Mouse (Mus musculus) frontal cortex, postnatal 10 days (tissue): ENCODE results near the gene Itk.

Experiments used
- DNase-seq, 2 experiments: peaks; one replicate each; pipeline ENCODE4 v3.0.0; 2022; ENCODE audit warnings: low spot score in 2 of 2, mixed read lengths in 1 of 2

Itk gene

DNA sequence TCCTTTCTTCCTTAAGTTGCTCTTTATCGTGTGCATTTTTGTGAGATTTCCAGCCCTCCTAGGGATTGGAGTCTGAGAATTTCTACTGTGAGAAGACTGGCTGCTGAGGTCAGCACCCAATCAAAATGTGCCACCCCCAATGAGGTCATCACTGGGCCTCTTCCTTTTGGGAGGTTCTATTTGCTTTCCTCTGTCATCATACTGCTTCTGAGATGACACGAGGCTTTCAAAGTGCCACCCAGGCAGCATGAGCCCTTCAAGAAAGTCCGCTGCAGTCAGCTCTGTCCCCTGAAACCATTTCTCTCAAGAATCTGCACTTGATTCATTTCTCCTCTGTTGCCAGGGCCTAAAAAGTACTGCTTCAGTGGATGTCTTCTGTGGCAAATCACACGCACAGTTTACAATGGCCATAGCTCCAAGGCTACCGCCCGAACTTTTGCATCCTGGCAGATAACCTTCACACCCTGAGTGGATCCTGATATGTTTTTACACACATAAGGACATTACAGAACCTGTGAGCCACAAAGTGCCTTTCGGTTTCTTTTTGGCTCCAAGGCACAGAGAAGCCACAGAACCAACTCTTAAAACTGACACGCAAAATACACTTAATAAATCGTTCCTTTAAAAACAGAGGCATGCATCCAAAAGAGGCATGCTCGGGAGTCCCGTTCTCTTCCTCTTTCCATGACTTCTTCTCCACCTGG, 80.9 kb downstream of the Itk start:
- DNase-seq = no peak

DNA sequence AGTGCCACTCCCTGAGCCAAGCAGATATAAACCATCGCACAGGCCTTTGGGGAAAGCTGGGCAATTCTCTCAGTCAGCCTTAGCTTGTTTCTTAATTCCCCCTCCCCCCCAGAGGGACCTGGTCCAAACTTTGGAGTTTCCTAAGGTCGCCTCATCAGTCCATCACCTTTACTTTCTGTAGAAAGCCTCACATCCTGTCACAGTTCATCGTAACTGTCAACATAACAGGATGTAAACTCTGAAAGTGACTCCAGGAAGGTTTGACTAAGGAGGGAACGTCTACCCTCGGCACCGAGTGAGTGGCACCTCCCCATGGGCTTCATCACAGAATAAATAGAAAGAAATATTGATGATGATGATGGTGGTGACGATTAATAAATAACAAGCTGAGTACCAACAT, 81.5 kb downstream of the Itk start:
- DNase-seq = no peak

DNA sequence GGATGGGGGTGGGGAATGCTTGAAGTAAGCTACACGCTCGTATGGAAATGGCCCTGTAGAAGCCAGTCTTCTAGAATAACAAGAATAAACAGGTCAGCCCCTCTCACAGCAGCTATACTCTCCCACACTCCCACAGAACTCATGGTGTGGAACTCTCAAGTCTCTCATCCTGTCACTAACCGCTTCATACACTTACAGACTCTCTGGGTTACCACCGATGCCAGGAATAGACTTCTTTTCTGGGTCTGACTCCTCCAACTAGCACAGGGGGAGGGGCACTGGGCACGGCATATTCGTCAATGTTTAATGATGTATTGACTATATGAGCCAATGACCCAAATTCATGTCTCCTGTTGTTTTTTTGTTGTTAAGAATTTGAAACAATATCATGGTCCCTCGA, 82.5 kb downstream of the Itk start:
- DNase-seq = no peak

DNA sequence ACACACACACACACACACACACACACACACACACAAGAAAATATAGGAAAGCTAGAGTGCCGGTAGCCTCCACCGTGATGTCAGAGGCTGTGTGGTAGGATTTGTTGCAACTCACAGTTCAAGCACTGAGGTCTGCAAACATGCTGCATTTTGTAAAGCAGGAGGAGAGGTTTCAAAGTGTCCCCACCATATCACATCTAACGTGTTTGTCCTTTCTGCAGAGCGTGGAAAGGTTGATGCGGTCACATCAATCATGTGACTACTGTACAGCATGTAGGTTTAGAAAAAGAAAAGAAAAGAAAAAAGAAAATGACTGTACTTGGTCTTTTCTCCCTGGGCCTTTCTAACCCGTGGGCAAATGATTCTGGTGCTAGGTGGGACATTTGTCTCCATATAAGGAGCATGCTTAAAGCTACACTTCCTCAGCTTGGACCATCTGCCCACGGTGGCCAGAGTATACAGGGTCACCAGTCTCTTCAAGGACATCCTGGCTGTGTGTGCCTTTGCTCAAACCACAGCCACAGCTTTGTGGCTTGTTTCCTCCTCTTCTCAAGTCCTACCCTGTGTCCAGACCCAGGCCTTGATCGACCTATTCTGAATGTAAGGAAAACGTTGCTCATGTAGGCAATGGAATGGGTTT, 83.3 kb downstream of the Itk start:
- DNase-seq = no peak

DNA sequence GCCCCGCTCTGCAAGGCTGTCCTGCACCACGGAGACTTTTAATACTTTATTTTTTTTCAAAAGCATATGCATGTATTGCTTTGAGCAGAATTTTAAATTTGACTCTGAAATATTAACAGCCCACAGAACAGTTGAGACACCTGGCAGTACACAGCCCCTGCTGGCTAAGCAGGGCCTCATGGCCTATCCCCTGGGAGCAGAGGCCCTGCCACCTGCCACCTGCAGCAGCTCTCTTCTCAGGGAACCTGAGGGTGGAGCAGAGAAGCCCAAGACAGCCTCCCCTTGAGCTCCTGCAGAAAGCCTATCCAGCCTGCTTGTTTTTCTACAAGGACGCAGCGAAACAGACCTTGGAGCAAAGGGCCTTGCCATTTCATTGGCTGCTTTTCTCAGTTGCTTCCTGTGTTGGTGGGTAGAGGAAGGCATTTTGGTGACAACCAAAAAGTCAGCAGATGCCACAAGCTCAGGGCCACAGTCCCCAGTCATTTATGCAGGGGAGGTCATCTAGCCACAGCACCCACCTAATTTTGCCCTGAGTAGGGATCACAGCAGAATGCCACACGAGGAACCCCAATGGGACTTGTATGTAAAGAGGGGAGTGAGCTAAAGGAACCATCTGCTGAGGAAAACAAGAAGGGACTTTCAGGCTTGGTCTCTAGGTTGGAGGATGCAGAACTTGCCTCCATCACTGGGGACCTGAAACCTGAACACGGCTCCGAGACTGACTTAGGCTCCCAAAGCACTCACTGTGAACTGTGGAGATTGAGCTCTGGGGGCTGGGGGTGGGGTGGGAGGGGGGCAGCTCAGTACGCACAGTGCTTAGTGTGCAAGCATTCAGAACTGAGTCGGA, 84.2 kb downstream of the Itk start:
- no peak for DNase-seq

DNA sequence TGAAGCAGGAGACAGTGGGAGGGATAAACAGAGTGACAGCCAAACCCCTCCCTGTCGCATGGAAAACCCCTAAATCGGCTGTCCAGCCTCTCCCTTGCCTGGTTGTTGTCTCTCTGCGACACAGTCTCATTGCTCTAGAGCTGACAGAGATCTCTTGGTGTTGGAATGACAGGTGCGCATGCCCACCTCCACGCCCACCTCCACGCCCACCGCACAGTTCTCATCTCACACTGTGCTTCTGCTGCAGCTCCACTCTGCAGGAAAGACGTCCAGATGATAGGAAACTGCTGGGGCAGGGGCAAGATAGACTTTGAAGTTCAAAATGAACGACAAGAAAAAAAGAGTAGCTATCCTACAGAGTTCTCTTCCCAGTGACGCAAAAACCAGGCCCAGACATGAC, 85.2 kb downstream of the Itk start:
- DNase-seq = no peak

DNA sequence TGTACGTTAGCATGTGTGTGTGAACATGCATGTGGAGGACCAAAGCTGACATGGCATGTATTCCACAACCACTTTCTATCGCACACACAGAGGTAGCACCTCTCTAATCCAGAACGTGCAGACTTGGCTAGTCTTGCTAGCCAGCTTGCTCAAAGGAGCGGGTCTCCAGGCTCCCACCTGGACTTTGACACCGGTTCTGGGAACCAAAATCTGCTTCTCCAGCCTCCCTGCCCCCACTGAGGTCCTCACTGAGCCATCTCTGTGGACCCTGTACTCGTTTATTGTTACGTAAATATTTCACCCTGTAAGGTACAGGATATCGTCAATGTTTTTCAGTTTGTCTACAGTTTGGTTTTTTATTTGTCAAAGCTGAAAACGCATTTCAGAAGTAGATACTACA, 86.8 kb downstream of the Itk start:
- DNase-seq = no peak

DNA sequence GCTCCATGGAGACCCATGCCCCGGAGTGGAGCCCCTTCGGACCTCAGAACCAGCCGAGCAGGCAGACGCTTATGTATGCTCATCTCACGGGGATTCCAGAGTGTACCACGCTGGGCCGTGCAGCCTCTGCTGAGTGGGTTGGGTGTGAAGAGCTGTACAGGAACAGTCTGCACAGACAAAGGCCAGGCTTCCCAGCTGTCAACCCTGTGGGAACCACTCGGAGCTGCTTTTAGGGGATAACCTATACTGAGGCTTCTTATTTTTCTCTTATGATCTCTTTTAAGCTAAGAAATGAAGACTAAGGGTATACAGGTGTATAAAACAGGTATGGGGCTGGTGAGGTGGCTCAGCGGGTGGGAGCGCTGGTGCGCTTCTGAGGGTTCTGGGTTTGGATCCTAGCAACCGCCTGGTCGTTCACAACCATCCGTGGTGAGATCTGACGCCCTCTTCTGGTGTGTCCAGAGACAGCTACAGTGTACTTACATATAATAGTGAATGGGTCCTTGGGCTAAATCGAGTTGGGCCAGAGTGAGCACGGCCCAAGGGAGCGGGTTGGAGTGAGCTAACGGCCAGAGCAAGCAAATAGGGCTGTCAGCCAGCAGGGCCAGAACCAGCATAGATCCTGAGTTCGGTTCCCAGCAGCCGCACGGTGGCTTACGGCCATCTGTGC, 87.6 kb downstream of the Itk start:
- DNase-seq = no peak

DNA sequence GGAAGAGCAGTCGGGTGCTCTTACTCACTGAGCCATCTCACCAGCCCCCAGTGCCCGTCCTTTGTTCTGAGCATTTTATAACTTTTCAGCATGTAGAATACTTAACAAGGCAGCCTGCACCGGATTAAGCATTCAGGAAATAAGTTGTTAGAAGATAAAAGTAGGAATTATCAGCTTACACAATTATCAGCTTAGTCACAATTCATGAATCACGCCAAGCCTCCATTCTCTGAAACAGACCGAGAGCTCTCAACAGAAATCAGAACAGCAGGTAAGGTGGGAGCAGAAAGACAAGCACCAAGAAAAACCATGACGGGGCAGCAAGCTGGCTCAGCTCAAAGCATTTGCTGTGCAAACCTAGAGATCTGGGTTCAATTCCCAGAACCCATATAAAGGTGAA, 89.4 kb downstream of the Itk start:
- no peak for DNase-seq

DNA sequence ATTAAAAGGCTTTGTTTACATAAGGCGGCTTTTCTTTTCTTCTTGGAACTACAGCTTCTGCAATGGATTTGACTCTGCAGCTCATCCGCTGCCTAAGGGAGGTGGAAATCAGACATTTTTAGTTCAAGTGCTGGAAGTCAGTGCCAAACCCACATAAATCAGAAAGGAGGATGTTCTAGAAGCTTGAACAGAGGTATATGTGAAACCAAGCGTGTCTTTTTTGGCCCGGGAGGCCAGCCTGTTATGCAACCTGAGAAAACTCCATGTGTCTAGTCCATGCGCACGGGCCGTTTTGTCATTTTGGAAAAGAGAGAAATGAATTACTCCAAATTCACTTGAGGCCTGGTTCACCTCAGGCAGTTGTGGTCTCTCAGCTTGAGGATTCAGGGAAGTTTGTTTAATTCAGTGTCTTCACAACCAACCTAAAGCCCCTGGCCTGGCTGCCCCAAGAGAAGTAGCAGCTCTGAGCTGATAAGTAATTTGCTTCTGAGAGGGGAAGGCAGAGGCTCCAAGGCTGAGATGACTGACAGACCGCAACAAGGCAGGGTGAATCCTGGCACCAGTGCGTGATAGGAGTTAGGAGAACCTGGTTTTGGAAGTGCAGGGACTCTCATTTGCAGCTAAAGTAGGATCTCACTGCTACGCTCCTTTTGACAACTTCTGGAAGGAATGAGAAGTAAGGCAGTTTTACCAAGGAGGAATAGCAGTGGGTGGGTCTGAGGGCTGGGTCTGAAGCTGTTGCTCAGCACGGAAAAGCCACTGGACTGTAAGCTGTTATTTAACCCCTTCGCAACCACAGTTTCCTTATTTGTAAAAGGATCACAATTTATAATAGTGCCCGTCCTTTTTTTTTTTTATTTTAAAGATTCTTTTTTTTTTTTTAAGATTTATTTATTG, 90.2 kb downstream of the Itk start:
- DNase-seq = no peak

DNA sequence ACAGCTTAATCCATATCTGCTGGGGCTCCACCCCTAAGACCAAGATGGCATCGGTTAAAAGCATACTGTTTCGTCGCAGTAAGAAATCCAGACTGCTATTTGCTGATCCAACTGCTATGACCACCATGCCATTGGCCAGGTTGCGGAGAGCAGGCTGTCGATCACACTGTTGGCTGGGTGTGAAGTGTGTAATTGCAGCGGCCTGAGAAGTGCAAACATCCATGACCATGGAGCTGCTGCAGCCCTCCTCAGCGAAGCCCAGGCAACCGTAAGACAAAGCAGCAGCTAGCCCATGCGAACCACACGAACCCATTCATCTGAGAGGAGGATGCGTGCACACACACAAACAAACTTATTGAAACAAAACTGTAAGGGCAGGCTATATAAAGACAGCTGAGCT, 94.9 kb downstream of the Itk start:
- DNase-seq = no peak

DNA sequence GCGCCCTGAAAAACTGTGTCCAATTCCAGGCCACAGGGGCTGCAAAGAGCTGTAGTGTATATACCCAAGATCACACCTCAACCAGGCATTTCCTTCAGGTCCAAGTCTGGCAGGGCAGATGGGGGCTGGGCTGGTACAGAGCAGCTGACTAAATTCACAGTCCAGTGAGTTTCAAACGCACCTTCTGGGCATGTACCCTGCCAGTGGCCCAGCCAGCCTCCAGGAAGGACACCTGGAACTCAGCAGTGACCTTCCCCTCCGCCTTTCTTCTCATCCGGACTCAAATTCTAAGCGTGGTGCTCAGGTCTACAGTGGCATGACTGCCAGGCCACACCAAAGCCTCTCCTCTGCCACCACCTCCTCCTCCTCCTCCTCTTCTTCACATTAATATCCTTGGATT, 95.8 kb downstream of the Itk start:
- DNase-seq = no peak

DNA sequence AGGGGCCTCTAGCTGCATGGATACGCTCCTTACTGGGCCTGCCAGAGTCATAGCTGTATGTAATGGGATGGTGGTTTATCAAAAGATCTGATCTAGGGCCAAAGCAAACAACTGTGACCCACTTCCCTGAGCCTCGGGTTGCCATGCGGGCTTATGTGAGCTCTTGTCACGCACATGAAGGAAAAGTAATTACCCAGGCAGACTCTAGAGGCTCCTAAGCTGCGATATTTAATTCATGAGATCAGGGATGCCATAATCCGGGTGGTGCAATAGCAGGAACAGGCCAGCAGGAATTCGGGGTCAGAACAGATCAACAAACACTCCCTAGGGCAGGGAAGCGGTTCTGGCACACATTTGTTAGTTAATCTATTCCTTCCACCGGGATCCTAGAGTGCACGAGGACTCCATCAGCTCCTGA, 98.3 kb downstream of the Itk start:
- no peak for DNase-seq

DNA sequence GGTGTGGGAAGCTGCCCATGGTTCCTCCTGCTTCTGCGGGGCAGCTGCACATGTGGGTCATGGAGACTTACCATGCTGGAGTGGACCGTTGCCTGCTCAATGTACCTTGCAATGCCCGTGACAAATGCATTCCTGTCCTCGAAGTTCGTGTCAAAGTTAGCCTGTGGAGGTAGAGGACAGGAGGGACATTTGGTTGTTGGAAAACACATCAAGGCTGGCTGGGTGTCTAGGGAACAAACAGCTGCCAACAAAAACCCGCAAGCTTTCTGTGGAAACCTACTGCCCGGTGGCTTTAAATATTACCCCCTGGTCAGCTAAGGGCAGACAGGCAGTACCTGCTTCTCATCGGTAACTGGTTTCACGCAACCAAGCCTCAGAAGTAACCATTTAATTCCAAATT, 99.8 kb downstream of the Itk start:
- DNase-seq = no peak

DNA sequence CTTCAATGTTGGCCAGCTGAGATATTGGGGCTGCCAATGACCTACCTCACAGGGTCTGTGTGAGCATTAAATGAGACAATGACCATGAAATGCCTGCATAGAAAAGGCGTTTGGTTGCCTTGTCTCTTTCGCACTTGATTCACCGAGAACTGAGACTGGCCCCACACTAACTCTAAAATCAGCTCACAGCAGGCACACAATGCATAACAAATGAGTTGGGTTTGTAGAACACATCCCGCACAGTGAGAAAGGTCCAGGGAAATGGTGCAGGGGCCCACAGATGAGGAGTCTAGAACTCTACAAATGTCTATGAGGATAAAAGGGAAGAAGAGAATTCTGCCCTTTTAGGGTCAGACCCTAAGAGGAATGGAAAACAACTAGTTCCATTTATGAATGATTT, 100.3 kb downstream of the Itk start:
- no peak for DNase-seq

DNA sequence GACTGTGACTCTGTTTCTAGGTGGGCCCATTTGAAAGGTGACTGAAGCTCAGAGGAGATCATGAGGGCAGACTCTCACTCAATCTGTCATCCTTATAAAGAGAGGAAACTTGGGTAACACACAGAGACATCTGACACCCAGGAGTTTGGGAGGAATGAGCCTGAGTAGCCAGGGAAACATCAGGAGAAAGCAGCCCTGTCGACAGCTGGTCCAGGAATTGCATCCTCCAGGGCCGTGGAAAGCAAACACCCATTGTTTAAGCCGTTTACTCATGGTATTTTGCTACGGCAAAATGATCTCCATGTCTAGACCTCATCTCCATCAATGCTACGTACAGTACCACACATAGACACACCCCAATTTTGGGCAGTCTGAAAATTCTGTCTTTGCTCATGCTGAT, 101.2 kb downstream of the Itk start:
- no peak for DNase-seq

DNA sequence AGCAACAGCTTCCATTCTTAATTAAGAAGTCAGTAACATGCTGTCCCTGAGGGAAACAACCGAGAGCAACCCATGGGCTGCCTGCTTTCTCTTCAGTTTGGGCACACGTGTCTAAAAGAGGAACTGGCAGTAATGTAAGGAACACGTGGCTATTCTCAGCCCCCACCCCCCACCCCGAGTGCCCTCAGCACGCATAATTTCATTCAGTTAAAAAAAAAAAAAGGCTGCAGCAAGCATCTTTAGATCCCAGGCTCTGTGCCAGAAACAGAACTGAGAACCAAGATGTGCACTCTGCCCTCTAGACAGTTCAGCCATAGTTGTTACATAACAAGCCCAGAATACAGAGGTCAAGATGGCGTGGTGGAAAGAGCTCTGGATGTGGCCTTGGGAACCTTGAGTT, 102.5 kb downstream of the Itk start:
- no peak for DNase-seq

DNA sequence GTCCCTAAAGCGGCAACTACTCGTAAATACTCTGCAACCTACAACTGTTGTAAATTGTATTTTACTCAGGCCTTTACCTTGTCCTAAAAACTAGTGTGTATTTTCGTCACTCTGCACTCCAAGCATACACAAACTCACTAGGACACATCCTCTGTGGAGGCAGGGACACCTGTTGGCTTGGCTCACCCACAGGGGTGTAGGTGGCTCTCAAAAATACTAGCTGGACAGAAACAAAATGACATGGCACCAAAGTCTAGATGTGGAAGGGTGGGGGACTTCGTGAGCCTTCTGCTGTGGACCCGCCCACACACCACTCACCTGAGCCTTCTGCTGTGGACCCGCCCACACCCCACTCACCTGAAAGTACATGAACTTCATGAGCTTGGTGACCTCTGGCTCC, 105.5 kb downstream of the Itk start:
- DNase-seq = no peak

DNA sequence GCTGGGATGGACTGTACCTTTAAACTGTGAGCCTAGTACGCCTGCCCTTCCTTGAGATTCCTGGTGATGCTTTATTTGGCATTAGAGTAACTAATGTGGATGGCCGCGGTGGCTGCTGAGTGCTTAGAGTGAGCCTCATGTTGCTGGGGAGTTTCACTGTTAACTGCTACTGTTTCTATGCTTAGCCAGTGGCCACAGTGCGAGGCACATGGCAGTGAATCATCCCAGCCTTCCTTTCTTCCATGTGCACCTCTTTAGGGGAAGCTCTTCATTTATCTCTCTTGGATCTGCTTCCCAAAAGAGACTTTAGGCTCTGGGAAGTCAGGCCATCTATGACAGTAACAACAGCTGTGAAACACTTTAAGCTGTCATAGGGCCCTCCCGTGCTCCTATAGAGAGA, 106.7 kb downstream of the Itk start:
- no peak for DNase-seq

DNA sequence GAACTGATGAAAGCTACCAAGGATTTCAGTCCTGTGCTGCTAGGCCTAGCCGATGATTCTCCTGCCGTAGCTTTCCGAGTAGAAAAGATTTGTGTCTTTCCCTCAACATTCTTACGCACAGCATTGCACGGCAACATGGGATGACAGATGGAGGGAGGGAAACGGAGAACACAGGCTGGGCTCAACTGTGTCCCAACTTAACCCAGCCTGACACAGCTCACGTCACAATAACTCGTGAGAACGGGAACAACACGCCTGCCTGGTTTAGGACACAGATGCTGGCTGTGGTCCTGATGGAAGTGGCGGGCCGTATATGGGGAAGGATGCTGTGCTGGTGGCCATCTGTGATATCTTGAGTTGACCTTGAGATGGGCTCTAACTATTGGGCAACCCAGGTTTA, 110.6 kb downstream of the Itk start:
- no peak for DNase-seq

DNA sequence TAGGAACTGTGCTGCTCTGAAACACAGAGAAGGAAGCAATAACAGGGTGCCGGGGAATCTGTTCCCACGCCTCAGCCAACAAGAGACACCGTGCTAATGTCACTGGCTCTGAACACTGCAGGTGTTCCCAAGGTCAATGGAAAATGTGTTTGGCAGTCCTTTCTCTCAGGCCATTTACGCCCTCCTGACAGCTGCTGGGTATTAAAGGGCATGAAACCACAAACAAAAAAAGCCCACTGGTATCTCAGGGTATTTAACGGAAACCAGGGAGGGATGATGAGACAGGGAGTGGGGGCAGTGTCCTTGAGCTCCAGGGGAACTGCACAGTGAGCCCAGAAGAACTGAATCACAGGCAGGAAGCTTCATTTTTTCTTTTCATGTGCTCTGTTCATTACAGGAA, 111.2 kb downstream of the Itk start:
- DNase-seq = no peak
